Mouse (Mus musculus) intestine, embryonic 14.5 days (tissue): ENCODE data around the gene Olfr706. TPM values are rescaled to one million over a fixed set of nuclear protein-coding genes. Genes with fewer than 3 reads are reported as not detected.
"Not testable (repeated sequence)": the region's sequence is repeated elsewhere in the genome, so short reads cannot be mapped to it uniquely, and the experiment has no call there.

Experiments used
- ATAC-seq: fragments of 200-750 bp; cut with Nextera tagmentation; replicated peaks from 2 replicates; pipeline ENCODE4 v1.8.0; 2017; ENCODE audit warnings: low read depth, moderate number of reproducible peaks, moderate TSS enrichment, moderate library complexity; ENCODE audit not compliant: low FRiP score, low TSS enrichment
- DNase-seq: peaks from one replicate; pipeline ENCODE4 v3.0.0-alpha.2; 2018; ENCODE audit warnings: low spot score
- H3K27ac ChIP-seq: fragments of 300-500 bp; sonication (generic); 2 replicates; pipeline ENCODE4 v1.5.1; 2014; ENCODE audit warnings: low read depth, mild to moderate bottlenecking, control low read depth
- H3K27me3 ChIP-seq: fragments of 300-500 bp; sonication (generic); replicated peaks from 2 replicates; pipeline ENCODE4 v1.6.1; 2014; ENCODE audit warnings: low read length, control low read depth; ENCODE audit not compliant: control insufficient read depth, insufficient read depth
- H3K36me3 ChIP-seq: fragments of 300-500 bp; sonication (generic); 2 replicates; pipeline ENCODE4 v1.6.1; 2014; ENCODE audit warnings: low read length, control low read depth; ENCODE audit not compliant: control insufficient read depth, insufficient read depth
- H3K4me1 ChIP-seq: fragments of 300-500 bp; sonication (generic); replicated peaks from 2 replicates; pipeline ENCODE4 v1.6.1; 2014; ENCODE audit warnings: low read length, control low read depth, mixed read lengths; ENCODE audit not compliant: control insufficient read depth, insufficient read depth
- H3K4me2 ChIP-seq: fragments of 300-500 bp; sonication (generic); 2 replicates; pipeline ENCODE4 v1.6.1; 2014; ENCODE audit warnings: low read length
- H3K4me3 ChIP-seq: fragments of 300-500 bp; sonication (generic); 2 replicates; pipeline ENCODE4 v1.5.1; 2014; ENCODE audit warnings: low read depth, low read length, control low read depth, mixed read lengths
- H3K9ac ChIP-seq: fragments of 300-500 bp; sonication (generic); 2 replicates; pipeline ENCODE4 v1.6.1; 2014; ENCODE audit warnings: mild to moderate bottlenecking, low read length
- H3K9me3 ChIP-seq: fragments of 300-500 bp; sonication (generic); 2 replicates; pipeline ENCODE4 v1.6.1; 2016; ENCODE audit warnings: low read length, control low read depth; ENCODE audit not compliant: control insufficient read depth
- WGBS: fragments of 180-500 bp; shearing (Covaris S2); extraction: QIAGEN DNeasy Blood & Tissue Kit; methylation state at CpG from one replicate; pipeline ENCODE4 v1.1.7; 2014; 5-methylcytosine and 5-hydroxymethylcytosine counted together
- polyA plus RNA-seq: library from polyadenylated mRNA; unstranded; fragments of >200 nt; fragmentation: Nextera tagmentation; extraction: Ambion mirVana; gene quantifications from 2 replicates; pipeline ENCODE4 v1.2.1, GENCODE M21; 2014

The Olfr706 gene
- polyA plus RNA-seq: not detected in 2 replicates

- Histone ChIP-seq H3K9ac (no peak within 1 kb of the TSS), H3K27ac (no peak within 1 kb of the TSS), H3K27me3 (no peaks in the 10 kb centered on the region), H3K4me1 (no peaks in the 10 kb centered on the region), H3K9me3 (no peaks in the 10 kb centered on the region), H3K4me3 (no peak within 1 kb of the TSS), H3K36me3 (no peaks in the 10 kb centered on the region), H3K4me2 (no peak within 1 kb of the TSS)
- DNase-seq: no peak
- ATAC-seq: no peak
- WGBS: 83% methylated on average over 2 of the region's 2 CpGs
Measured at GRCm38 (mm10) chr7:106888062-106888461, at the start of gene Olfr706. Gene Olfr706, minus strand, starts transcription at chr7:106888162.

GRCm38 (mm10) chr7:106932119-106932518 is 44.2 kb upstream of the Olfr706 start, which contains the start of gene Olfr709-ps1:
Gene Olfr709-ps1, minus strand, starts transcription at chr7:106932219.
- Histone ChIP-seq H3K9me3 (no peaks in the 10 kb centered on the region), H3K4me2 (no peak within 1 kb of the TSS), H3K4me3 (no peak within 1 kb of the TSS), H3K4me1 (no peaks in the 10 kb centered on the region), H3K9ac (no peak within 1 kb of the TSS), H3K27me3 (no peaks in the 10 kb centered on the region), H3K27ac (no peak within 1 kb of the TSS), H3K36me3 (no peaks in the 10 kb centered on the region)
- no peak for DNase-seq
- no peak for ATAC-seq

- DNase-seq, H3K4me1 ChIP-seq, H3K9me3 ChIP-seq, H3K9ac ChIP-seq, ATAC-seq, H3K27me3 ChIP-seq, H3K36me3 ChIP-seq, H3K27ac ChIP-seq, H3K4me2 ChIP-seq, H3K4me3 ChIP-seq: not testable (repeated sequence)
- WGBS: 85% methylated on average over 6 of the region's 7 CpGs
Measured at GRCm38 (mm10) chr7:106920961-106921360, 33.0 kb upstream of the Olfr706 start.

GRCm38 (mm10) chr7:106907676-106908075 is 19.7 kb upstream of the Olfr706 start, which contains the start of gene Olfr1532-ps1:
Gene Olfr1532-ps1, plus strand, starts transcription at chr7:106908001.
- DNase-seq (no peak), ATAC-seq (no peak)
- H3K4me2 ChIP-seq: no peak within 1 kb of the TSS
- 64% methylated on average over 2 of the region's 2 CpGs for WGBS
- H3K9ac ChIP-seq: no peak within 1 kb of the TSS
- H3K36me3 ChIP-seq: no peaks in the 10 kb centered on the region
- H3K4me1 ChIP-seq: no peaks in the 10 kb centered on the region
- H3K27me3 ChIP-seq: no peaks in the 10 kb centered on the region
- H3K27ac ChIP-seq: no peak within 1 kb of the TSS
- H3K4me3 ChIP-seq: no peak within 1 kb of the TSS
- no peaks in the 10 kb centered on the region for H3K9me3 ChIP-seq

GRCm38 (mm10) chr7:106901141-106901540 is 13.2 kb upstream of the Olfr706 start, which contains the start of gene Olfr707:
Gene Olfr707, minus strand, starts transcription at chr7:106901241.
- WGBS: 92% methylated on average over 3 of the region's 3 CpGs
- not testable (repeated sequence) for H3K4me3 ChIP-seq, ATAC-seq, H3K9me3 ChIP-seq, H3K36me3 ChIP-seq, DNase-seq, H3K4me1 ChIP-seq, H3K27me3 ChIP-seq, H3K27ac ChIP-seq, H3K9ac ChIP-seq, H3K4me2 ChIP-seq

GRCm38 (mm10) chr7:106876791-106877190 is 11.2 kb downstream of the Olfr706 start, which contains the start of gene Olfr705:
Gene Olfr705, minus strand, starts transcription at chr7:106876891.
- no peaks in the 10 kb centered on the region for H3K4me1 ChIP-seq
- DNase-seq (no peak), ATAC-seq (no peak)
- no peaks in the 10 kb centered on the region for H3K27me3 ChIP-seq
- no peak within 1 kb of the TSS for H3K4me2 ChIP-seq
- 74% methylated on average over 3 of the region's 3 CpGs for WGBS
- H3K36me3 ChIP-seq: no peaks in the 10 kb centered on the region
- no peak within 1 kb of the TSS for H3K27ac ChIP-seq
- no peak within 1 kb of the TSS for H3K4me3 ChIP-seq
- no peak within 1 kb of the TSS for H3K9ac ChIP-seq
- H3K9me3 ChIP-seq: no peaks in the 10 kb centered on the region

GRCm38 (mm10) chr7:106862885-106863284 is 25.1 kb downstream of the Olfr706 start, which contains the start of gene Olfr704:
Gene Olfr704, plus strand, starts transcription at chr7:106863185.
- no peak for DNase-seq

GRCm38 (mm10) chr7:106843060-106843459 is 44.9 kb downstream of the Olfr706 start, which contains the start of gene Olfr703:
Gene Olfr703, plus strand, starts transcription at chr7:106843360.
- H3K9ac ChIP-seq: no peak within 1 kb of the TSS
- ATAC-seq: no peak

More at GRCm38 (mm10) chr7:106862885-106863284, 25.1 kb downstream of the Olfr706 start, which contains the start of gene Olfr704:
- Histone ChIP-seq H3K36me3 (no peaks in the 10 kb centered on the region), H3K9me3 (no peaks in the 10 kb centered on the region), H3K27ac (no peak within 1 kb of the TSS), H3K4me3 (no peak within 1 kb of the TSS), H3K9ac (no peak within 1 kb of the TSS), H3K27me3 (no peaks in the 10 kb centered on the region), H3K4me2 (no peak within 1 kb of the TSS), H3K4me1 (no peaks in the 10 kb centered on the region)
- ATAC-seq: no peak

GRCm38 (mm10) chr7:106833793-106834192 is 54.2 kb downstream of the Olfr706 start, which contains the start of gene Olfr702:
Gene Olfr702, minus strand, starts transcription at chr7:106833893.
- no peak for DNase-seq
- Histone ChIP-seq H3K4me2 (no peak within 1 kb of the TSS), H3K4me1 (no peaks in the 10 kb centered on the region), H3K9me3 (no peaks in the 10 kb centered on the region), H3K4me3 (no peak within 1 kb of the TSS), H3K9ac (no peak within 1 kb of the TSS), H3K36me3 (no peaks in the 10 kb centered on the region), H3K27ac (no peak within 1 kb of the TSS), H3K27me3 (no peaks in the 10 kb centered on the region)
- no peak for ATAC-seq

More at GRCm38 (mm10) chr7:106843060-106843459, 44.9 kb downstream of the Olfr706 start, which contains the start of gene Olfr703:
- Histone ChIP-seq H3K4me2 (no peak within 1 kb of the TSS), H3K9me3 (no peaks in the 10 kb centered on the region), H3K4me1 (no peaks in the 10 kb centered on the region), H3K27me3 (no peaks in the 10 kb centered on the region), H3K27ac (no peak within 1 kb of the TSS), H3K36me3 (no peaks in the 10 kb centered on the region), H3K4me3 (no peak within 1 kb of the TSS)
- no peak for DNase-seq
- 60% methylated on average over 2 of the region's 2 CpGs for WGBS
